Mouse (Mus musculus): ENCODE measurements around the gene Chpf. TPM values are rescaled to one million over a fixed set of nuclear protein-coding genes. Genes with fewer than 3 reads are reported as not detected.

The Chpf gene
- polyA plus RNA-seq, 1 experiment from 2014 or later: 24.4 TPM

GRCm38 (mm10) chr1:75450314-75451005 is 28.6 kb downstream of the Chpf start, which contains the start of gene Asic4:
TSS of gene Asic4 (plus strand) at chr1:75450436.
- 2% methylated on average over 35 of the region's 35 CpGs for WGBS
- no peaks in the 10 kb centered on the region for H3K36me3 ChIP-seq
- H3K27ac ChIP-seq (replicated peaks): peak within 1 kb of the TSS; percentile 91
- no peaks in the 10 kb centered on the region for H3K9me3 ChIP-seq (replicated peaks)
- peak; percentile 50 for DNase-seq (ENCODE audit: low spot score)
- peak within 1 kb of the TSS; percentile 54 for H3K4me3 ChIP-seq
- H3K4me1 ChIP-seq: peaks cover 96% of the 10 kb centered on the region
- peaks cover 92% of the 10 kb centered on the region for H3K27me3 ChIP-seq (ENCODE audit: low read depth, poor library complexity, severe bottlenecking)

GRCm38 (mm10) chr1:75449377-75450135 is 29.6 kb downstream of the Chpf start:
- Histone ChIP-seq H3K27ac (replicated peaks) (peak overlapping the region; percentile 91), H3K4me1 (peaks cover 99% of the 10 kb centered on the region), H3K36me3 (no peaks in the 10 kb centered on the region), H3K9me3 (replicated peaks) (no peaks in the 10 kb centered on the region), H3K4me3 (peak overlapping the region; percentile 54), H3K27me3 (ENCODE audit: low read depth, poor library complexity, severe bottlenecking) (peaks cover 92% of the 10 kb centered on the region)
- DNase-seq (ENCODE audit: low spot score): peak; percentile 40
- WGBS: under 1% methylated on average over 8 of the region's 8 CpGs

- peak; percentile 72 for DNase-seq (ENCODE audit: low spot score)
- Histone ChIP-seq H3K27ac (replicated peaks) (peak overlapping the region; percentile 91), H3K4me1 (peaks cover 99% of the 10 kb centered on the region), H3K4me3 (peak overlapping the region; percentile 54), H3K36me3 (no peaks in the 10 kb centered on the region), H3K9me3 (replicated peaks) (no peaks in the 10 kb centered on the region), H3K27me3 (ENCODE audit: low read depth, poor library complexity, severe bottlenecking) (peaks cover 92% of the 10 kb centered on the region)
- 0% methylated on average over 14 of the region's 14 CpGs for WGBS
These were observed 30.2 kb downstream of the Chpf start for GRCm38 (mm10) chr1:75448937-75449336.

- Histone ChIP-seq H3K4me1 (peaks cover 99% of the 10 kb centered on the region), H3K36me3 (no peaks in the 10 kb centered on the region), H3K4me3 (peak overlapping the region; percentile 54), H3K27me3 (ENCODE audit: low read depth, poor library complexity, severe bottlenecking) (peaks cover 92% of the 10 kb centered on the region), H3K9me3 (replicated peaks) (no peaks in the 10 kb centered on the region), H3K27ac (replicated peaks) (peak overlapping the region; percentile 91)
- 3% methylated on average over 7 of the region's 7 CpGs for WGBS
- peak; percentile 57 for DNase-seq (ENCODE audit: low spot score)
These were observed 31.1 kb downstream of the Chpf start for GRCm38 (mm10) chr1:75448052-75448431.

- Histone ChIP-seq H3K9me3 (replicated peaks) (no peaks in the 10 kb centered on the region), H3K36me3 (peaks cover under 1% of the 10 kb centered on the region; the same call in 1 of the 2 replicates), H3K4me1 (peaks cover 99% of the 10 kb centered on the region), H3K27ac (replicated peaks) (peak overlapping the region; percentile 91), H3K4me3 (peak overlapping the region; percentile 54), H3K27me3 (ENCODE audit: low read depth, poor library complexity, severe bottlenecking) (peaks cover 86% of the 10 kb centered on the region)
- WGBS: 2% methylated on average over 10 of the region's 10 CpGs
- peak; percentile 67 for DNase-seq (ENCODE audit: low spot score)
These were observed 31.6 kb downstream of the Chpf start for GRCm38 (mm10) chr1:75447265-75448051.

GRCm38 (mm10) chr1:75446656-75447055 is 32.5 kb downstream of the Chpf start:
- WGBS: 2% methylated on average over 20 of the region's 20 CpGs

GRCm38 (mm10) chr1:75445751-75446611 is 33.1 kb downstream of the Chpf start:
- peak; percentile 85 for DNase-seq (ENCODE audit: low spot score)
- Histone ChIP-seq H3K4me1 (peaks cover 97% of the 10 kb centered on the region), H3K9me3 (replicated peaks) (no peaks in the 10 kb centered on the region), H3K27me3 (ENCODE audit: low read depth, poor library complexity, severe bottlenecking) (peaks cover 71% of the 10 kb centered on the region), H3K36me3 (peaks cover 6% of the 10 kb centered on the region; the same call in 1 of the 2 replicates), H3K27ac (replicated peaks) (peak overlapping the region; percentile 91), H3K4me3 (peak overlapping the region; percentile 54)
- WGBS: under 1% methylated on average over 22 of the region's 22 CpGs

More at GRCm38 (mm10) chr1:75446656-75447055, 32.5 kb downstream of the Chpf start:
- Histone ChIP-seq H3K36me3 (peaks cover 6% of the 10 kb centered on the region; the same call in 1 of the 2 replicates), H3K9me3 (replicated peaks) (no peaks in the 10 kb centered on the region), H3K4me3 (peak overlapping the region; percentile 54), H3K4me1 (peaks cover 100% of the 10 kb centered on the region), H3K27ac (replicated peaks) (peak overlapping the region; percentile 91), H3K27me3 (ENCODE audit: low read depth, poor library complexity, severe bottlenecking) (peaks cover 78% of the 10 kb centered on the region)
- peak; percentile 67 for DNase-seq (ENCODE audit: low spot score)

GRCm38 (mm10) chr1:75445141-75445701 is 33.9 kb downstream of the Chpf start:
- Histone ChIP-seq H3K36me3 (peaks cover 13% of the 10 kb centered on the region), H3K9me3 (replicated peaks) (no peaks in the 10 kb centered on the region), H3K4me3 (peak overlapping the region; percentile 54), H3K27ac (replicated peaks) (peak overlapping the region; percentile 91), H3K27me3 (ENCODE audit: low read depth, poor library complexity, severe bottlenecking) (peaks cover 64% of the 10 kb centered on the region), H3K4me1 (peaks cover 95% of the 10 kb centered on the region)
- no peak for DNase-seq (ENCODE audit: low spot score)
- 14% methylated on average over 9 of the region's 9 CpGs for WGBS

- Histone ChIP-seq H3K4me1 (peaks cover 88% of the 10 kb centered on the region), H3K4me3 (peak overlapping the region; percentile 54)
- no peak for DNase-seq (ENCODE audit: low spot score)
These were observed 34.9 kb downstream of the Chpf start for GRCm38 (mm10) chr1:75444208-75444607.

GRCm38 (mm10) chr1:75443247-75444024 is 35.7 kb downstream of the Chpf start:
- peak overlapping the region; percentile 54 for H3K4me3 ChIP-seq
- peaks cover 15% of the 10 kb centered on the region for H3K36me3 ChIP-seq
- peak; percentile 55 for DNase-seq (ENCODE audit: low spot score)
- peaks cover 88% of the 10 kb centered on the region for H3K4me1 ChIP-seq
- peak overlapping the region; percentile 91 for H3K27ac ChIP-seq (replicated peaks)
- H3K9me3 ChIP-seq (replicated peaks): no peaks in the 10 kb centered on the region
- WGBS: 24% methylated on average over 13 of the region's 13 CpGs
- peaks cover 46% of the 10 kb centered on the region for H3K27me3 ChIP-seq (ENCODE audit: low read depth, poor library complexity, severe bottlenecking)

More at GRCm38 (mm10) chr1:75444208-75444607, 34.9 kb downstream of the Chpf start:
- peaks cover 53% of the 10 kb centered on the region for H3K27me3 ChIP-seq (ENCODE audit: low read depth, poor library complexity, severe bottlenecking)
- WGBS: 20% methylated on average over 3 of the region's 3 CpGs
- peaks cover 15% of the 10 kb centered on the region for H3K36me3 ChIP-seq
- no peaks in the 10 kb centered on the region for H3K9me3 ChIP-seq (replicated peaks)
- peak overlapping the region; percentile 91 for H3K27ac ChIP-seq (replicated peaks)

- Histone ChIP-seq H3K4me3 (peak overlapping the region; percentile 54), H3K27ac (replicated peaks) (peak overlapping the region; percentile 91), H3K36me3 (peaks cover 15% of the 10 kb centered on the region), H3K4me1 (peaks cover 82% of the 10 kb centered on the region), H3K9me3 (replicated peaks) (no peaks in the 10 kb centered on the region), H3K27me3 (ENCODE audit: low read depth, poor library complexity, severe bottlenecking) (peaks cover 39% of the 10 kb centered on the region)
- WGBS: 31% methylated on average over 8 of the region's 8 CpGs
- no peak for DNase-seq (ENCODE audit: low spot score)
These were observed 36.3 kb downstream of the Chpf start for GRCm38 (mm10) chr1:75442811-75443210.
